Mouse (Mus musculus): ENCODE data around the gene Elmod3. TPM values are rescaled to one million over a fixed set of nuclear protein-coding genes. Genes with fewer than 3 reads are reported as not detected.
A peak's percentile ranks its signal among the peaks of the same experiment; 100 is the strongest.

Gene Elmod3
- 11.4 and 18.4 TPM in 2 replicates for polyA plus RNA-seq (2012; ENCODE audit: insufficient read depth, low replicate concordance)

DNA sequence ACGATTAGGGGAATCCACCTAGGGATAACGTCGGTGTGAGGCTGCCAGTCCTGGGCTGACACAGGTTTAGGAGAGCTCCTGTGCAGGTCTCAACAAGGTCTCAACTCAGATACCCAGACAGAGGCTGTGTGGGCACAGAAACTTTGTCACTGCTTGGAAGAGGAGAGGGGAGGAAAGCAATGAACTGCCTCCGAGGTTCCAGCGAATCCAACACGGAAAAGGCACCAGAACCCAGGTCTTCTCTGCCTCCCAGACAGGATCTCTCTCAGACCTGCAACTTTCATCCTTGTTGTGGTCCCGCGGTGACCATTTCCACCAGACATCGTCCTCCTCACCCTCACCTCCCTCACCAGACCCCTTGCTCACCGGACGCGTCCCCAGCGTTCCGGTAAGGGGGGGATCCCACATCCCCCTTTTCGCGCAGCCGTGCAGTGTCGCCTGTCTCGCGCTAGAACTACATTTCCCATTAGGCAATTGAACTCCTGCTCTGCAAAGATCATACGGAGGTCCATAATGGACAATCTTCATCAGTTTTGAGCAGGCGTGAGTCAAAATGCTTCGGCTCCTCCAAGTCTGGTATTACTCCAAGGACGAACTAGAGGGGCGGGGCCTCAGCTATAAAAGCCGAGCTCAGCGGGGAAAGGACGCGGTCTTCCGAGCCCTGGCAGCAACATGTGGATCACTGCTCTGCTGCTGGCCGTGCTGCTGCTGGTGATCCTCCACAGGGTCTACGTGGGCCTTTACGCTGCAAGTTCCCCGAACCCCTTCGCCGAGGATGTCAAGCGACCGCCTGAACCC lies at the start of gene Elmod3, which contains the start of gene Retsat:
TSS of gene Elmod3 (minus strand) at position 458 of the 798 bp plus-strand sequence.
TSS of gene Retsat (plus strand) at position 520 of the 798 bp plus-strand sequence.
- Histone ChIP-seq H3K36me3 (replicated peaks; ENCODE audit: low read length) (peaks cover 38% of the 10 kb centered on the region), H3K27me3 (replicated peaks) (no peaks in the 10 kb centered on the region), H3K4me1 (peaks cover 49% of the 10 kb centered on the region), H3K4me3 (replicated peaks) (peak within 1 kb of the TSS; percentile 98), H3K9me3 (no peaks in the 10 kb centered on the region)
- TF ChIP-seq FLI1 (IDR thresholded peaks at IDR 0.05; ENCODE audit: low read length) (no peak), GATA1 (IDR thresholded peaks at IDR 0.05; ENCODE audit: borderline replicate concordance, low read length) (no peak)

DNA sequence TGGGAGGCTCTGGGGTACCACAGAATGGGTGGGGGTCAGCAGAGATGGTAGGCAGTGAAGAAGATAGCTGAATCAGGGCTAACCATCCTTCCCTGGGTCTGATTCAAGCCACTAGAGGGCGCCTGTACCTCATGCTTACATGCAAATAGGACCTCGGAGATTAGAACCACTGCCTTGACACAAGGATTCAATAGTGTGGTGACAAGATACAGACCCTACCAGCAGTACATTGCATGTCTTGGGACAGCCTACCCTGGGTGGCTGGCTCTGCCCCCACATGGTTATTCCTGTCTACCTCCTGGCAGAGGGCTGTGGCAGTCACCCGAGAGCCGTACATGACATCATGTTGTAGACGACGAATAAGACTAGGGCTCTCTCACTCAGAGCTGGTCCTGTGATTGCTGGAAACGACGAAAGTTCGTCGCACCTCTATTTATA lies 49.2 kb upstream of the Elmod3 start:
- no peaks in the 10 kb centered on the region for H3K36me3 ChIP-seq (replicated peaks; ENCODE audit: low read length)

DNA sequence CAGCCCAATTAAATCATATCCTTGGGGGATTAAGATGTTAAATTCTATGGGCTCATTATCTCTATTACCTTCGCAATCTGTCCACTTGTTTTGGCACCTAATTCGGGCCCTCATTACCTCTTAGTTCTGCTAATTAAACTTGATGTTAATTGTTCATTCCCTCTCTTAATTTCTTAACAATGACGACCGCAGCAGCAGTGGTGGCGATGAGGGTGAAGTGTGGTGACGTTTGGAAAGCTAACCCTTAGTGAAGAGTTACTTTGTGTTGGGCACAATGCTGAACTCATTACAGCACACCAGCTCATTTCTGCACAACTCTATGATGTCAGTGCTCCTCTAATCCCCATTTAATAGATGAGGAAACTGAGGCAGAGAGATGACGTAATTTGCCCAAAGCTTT lies 47.2 kb upstream of the Elmod3 start:
- no peaks in the 10 kb centered on the region for H3K9me3 ChIP-seq
- H3K27me3 ChIP-seq (replicated peaks), result peaks cover 38% of the 10 kb centered on the region
- H3K36me3 ChIP-seq (replicated peaks; ENCODE audit: low read length), result no peaks in the 10 kb centered on the region
- H3K4me3 ChIP-seq (replicated peaks), result no peak overlapping the region
- TF ChIP-seq GATA1 (IDR thresholded peaks at IDR 0.05; ENCODE audit: borderline replicate concordance, low read length) (no peak), FLI1 (IDR thresholded peaks at IDR 0.05; ENCODE audit: low read length) (no peak)
- H3K4me1 ChIP-seq, result no peaks in the 10 kb centered on the region

More for the DNA sequence above, 49.2 kb upstream of the Elmod3 start:
- Histone ChIP-seq H3K27me3 (replicated peaks) (peaks cover 45% of the 10 kb centered on the region), H3K4me3 (replicated peaks) (no peak overlapping the region), H3K4me1 (no peaks in the 10 kb centered on the region), H3K9me3 (no peaks in the 10 kb centered on the region)
- TF ChIP-seq FLI1 (IDR thresholded peaks at IDR 0.05; ENCODE audit: low read length) (no peak), GATA1 (IDR thresholded peaks at IDR 0.05; ENCODE audit: borderline replicate concordance, low read length) (no peak)

DNA sequence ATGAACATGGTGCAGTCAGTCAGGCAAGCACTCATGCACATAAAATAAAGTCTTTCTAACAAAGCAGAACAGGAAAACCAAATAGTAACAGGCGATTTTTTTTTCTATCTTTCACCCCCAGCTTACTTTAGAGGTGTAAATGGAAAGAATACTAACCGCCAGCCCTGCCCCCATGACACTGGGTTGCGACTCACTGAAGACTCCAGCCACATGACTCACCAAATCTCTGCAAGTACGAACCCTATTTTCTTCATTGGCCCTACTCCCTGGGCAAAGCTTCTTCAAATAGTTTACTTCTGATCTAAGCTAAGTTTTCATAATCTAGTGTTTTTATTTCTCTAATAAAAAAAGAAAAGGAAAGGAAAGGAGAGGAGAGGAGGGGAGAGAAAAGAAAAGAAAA lies 46.4 kb upstream of the Elmod3 start:
- no peaks in the 10 kb centered on the region for H3K36me3 ChIP-seq (replicated peaks; ENCODE audit: low read length)
- no peaks in the 10 kb centered on the region for H3K9me3 ChIP-seq
- no peak overlapping the region for H3K4me3 ChIP-seq (replicated peaks)
- TF ChIP-seq GATA1 (IDR thresholded peaks at IDR 0.05; ENCODE audit: borderline replicate concordance, low read length), result no peak
- TF ChIP-seq FLI1 (IDR thresholded peaks at IDR 0.05; ENCODE audit: low read length), result no peak
- H3K27me3 ChIP-seq (replicated peaks), result peaks cover 34% of the 10 kb centered on the region
- no peaks in the 10 kb centered on the region for H3K4me1 ChIP-seq

DNA sequence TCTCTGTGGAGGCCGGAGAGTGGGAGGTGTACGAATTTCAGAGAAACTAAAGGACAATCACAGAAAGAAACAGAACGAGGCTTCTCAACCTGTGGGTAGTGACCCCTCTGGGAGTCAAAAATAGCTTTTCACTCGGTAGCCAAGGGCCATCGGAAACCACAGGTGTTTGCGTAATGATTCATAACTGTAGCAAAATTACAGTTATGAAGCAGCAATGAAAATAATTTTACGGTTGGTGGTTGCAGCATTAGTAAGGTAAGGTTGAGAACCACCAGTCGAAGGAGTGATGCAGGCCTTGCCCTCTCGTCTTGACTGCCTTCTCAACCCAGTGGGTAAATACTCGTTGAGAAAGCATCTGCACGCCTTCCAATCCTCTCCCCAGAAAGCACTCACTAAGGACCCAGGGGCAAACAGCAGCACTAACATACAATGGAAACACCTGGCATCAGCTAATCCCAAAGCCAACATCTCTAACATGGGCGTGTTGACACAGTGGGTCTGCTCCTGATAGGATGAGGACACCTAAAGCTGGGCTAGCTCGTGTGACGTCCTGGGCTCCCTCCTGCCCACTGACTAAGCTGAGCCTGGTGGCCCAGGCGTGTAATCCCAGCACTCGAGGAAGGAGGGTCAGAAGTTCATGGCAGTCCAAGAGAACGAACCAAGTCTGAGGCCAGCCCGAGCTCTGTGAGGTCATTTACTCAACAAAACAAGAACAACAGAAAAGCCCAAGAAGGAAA lies 43.2 kb upstream of the Elmod3 start:
- H3K4me3 ChIP-seq (replicated peaks), result no peak overlapping the region
- H3K9me3 ChIP-seq, result no peaks in the 10 kb centered on the region
- no peaks in the 10 kb centered on the region for H3K36me3 ChIP-seq (replicated peaks; ENCODE audit: low read length)
- peaks cover 3% of the 10 kb centered on the region for H3K4me1 ChIP-seq
- peaks cover 20% of the 10 kb centered on the region for H3K27me3 ChIP-seq (replicated peaks)
- TF ChIP-seq FLI1 (IDR thresholded peaks at IDR 0.05; ENCODE audit: low read length) (no peak), GATA1 (IDR thresholded peaks at IDR 0.05; ENCODE audit: borderline replicate concordance, low read length) (no peak)

DNA sequence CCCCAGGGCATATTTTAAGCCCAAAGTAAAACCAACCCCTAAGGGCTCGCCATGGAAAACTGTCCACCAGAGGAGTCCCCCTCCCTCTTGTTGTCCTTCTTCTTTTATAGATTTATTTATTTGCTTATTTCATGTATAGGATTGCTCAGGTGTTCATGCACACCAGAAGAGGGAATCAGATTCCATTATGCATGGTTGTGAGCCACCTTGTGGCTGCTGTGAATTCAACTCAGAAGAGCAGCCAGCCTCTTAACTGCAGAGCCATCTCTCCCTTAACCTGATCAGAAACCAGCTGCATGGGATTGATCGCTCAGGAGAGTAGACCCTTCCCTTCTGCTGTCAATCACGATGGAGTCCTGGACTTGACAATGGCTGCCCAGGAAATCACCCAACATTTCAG lies 38.7 kb upstream of the Elmod3 start:
- H3K4me1 ChIP-seq, result peaks cover 18% of the 10 kb centered on the region
- H3K9me3 ChIP-seq, result no peaks in the 10 kb centered on the region
- H3K27me3 ChIP-seq (replicated peaks), result peaks cover 23% of the 10 kb centered on the region
- TF ChIP-seq FLI1 (IDR thresholded peaks at IDR 0.05; ENCODE audit: low read length) (no peak), GATA1 (IDR thresholded peaks at IDR 0.05; ENCODE audit: borderline replicate concordance, low read length) (no peak)
- no peaks in the 10 kb centered on the region for H3K36me3 ChIP-seq (replicated peaks; ENCODE audit: low read length)
- no peak overlapping the region for H3K4me3 ChIP-seq (replicated peaks)

DNA sequence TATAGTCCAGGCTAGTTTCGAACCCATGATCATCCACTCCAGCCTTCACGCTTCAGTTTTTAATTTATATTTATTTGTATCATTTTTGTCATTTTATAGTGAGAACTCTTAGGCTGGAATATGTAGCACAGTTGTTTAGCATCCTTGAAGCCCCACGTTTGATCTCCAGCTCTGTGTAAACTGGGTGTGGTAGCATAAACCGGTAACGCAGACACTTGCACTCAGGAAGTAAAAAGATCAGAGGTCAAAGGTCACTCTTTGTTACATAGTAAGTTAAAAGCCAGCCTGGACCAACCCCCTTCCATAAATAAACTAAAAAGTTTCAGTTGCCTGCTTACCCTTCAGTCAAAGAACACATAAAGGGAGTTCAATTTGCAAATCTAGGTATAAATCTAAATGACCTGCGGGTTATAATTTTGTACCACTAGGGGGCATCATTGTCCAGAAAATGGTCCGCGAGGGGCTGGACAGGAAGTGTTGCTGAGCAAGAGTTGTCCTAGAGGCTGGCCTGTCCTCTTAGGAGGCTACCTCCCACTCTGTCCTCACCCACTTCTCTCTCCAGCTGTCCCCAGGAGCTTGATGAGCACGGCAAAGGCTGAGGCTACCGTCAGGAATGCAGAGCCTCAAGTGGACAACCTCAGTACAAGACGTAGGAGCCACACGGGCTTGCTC lies 37.7 kb upstream of the Elmod3 start:
- H3K4me3 ChIP-seq (replicated peaks), result peak overlapping the region; percentile 78
- H3K27me3 ChIP-seq (replicated peaks), result peaks cover 28% of the 10 kb centered on the region
- no peaks in the 10 kb centered on the region for H3K9me3 ChIP-seq
- TF ChIP-seq FLI1 (IDR thresholded peaks at IDR 0.05; ENCODE audit: low read length), result no peak
- TF ChIP-seq GATA1 (IDR thresholded peaks at IDR 0.05; ENCODE audit: borderline replicate concordance, low read length), result no peak
- H3K4me1 ChIP-seq, result peaks cover 28% of the 10 kb centered on the region
- no peaks in the 10 kb centered on the region for H3K36me3 ChIP-seq (replicated peaks; ENCODE audit: low read length)

DNA sequence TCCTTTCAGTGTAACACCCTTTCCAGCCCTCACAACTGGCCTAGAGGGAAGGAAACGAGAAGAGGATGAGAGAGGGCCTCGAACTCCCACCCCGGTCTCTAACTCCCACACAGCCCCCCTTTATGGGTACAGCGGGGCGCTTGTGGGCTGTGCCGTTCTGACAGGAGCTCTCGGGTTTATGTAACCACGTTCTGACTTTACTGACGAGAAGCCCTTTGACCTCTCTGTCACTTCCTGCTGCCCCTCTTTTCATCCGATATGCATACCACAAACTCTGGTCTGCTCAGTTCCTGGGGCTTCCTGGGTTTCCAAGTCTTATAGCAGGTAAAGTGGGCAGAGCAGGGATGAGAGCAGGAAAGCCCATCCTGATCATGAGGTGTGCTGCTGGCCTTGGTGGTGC lies 36.1 kb upstream of the Elmod3 start:
- peaks cover 32% of the 10 kb centered on the region for H3K27me3 ChIP-seq (replicated peaks)
- H3K4me1 ChIP-seq, result peaks cover 29% of the 10 kb centered on the region
- no peaks in the 10 kb centered on the region for H3K9me3 ChIP-seq
- no peak overlapping the region for H3K4me3 ChIP-seq (replicated peaks)
- TF ChIP-seq GATA1 (IDR thresholded peaks at IDR 0.05; ENCODE audit: borderline replicate concordance, low read length), result no peak
- TF ChIP-seq FLI1 (IDR thresholded peaks at IDR 0.05; ENCODE audit: low read length), result no peak
- H3K36me3 ChIP-seq (replicated peaks; ENCODE audit: low read length), result no peaks in the 10 kb centered on the region

DNA sequence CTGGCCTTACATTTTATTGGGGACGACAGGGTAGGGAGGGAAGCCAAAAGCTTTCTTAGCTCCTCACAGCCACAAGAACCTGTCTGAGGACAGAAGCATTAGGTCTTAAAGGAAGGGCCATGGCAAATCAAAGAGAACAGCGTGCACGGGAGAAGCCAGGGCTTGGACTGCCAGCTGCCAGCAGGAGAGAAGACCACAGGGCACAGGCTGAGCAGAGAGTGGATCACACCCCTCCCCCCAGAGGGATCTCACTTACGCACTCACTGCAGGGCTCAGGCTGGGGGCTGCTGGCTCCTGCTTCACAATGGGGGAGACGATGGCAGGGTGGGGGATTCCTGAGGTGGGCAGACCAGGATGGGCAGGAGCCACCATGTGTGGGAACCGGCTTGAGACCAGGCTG lies 33.5 kb upstream of the Elmod3 start:
- H3K4me1 ChIP-seq, result peaks cover 46% of the 10 kb centered on the region
- H3K4me3 ChIP-seq (replicated peaks), result no peak overlapping the region
- H3K27me3 ChIP-seq (replicated peaks), result peaks cover 30% of the 10 kb centered on the region
- no peaks in the 10 kb centered on the region for H3K36me3 ChIP-seq (replicated peaks; ENCODE audit: low read length)
- no peaks in the 10 kb centered on the region for H3K9me3 ChIP-seq
- TF ChIP-seq GATA1 (IDR thresholded peaks at IDR 0.05; ENCODE audit: borderline replicate concordance, low read length), result no peak
- no peak for TF ChIP-seq FLI1 (IDR thresholded peaks at IDR 0.05; ENCODE audit: low read length)
